Mouse (Mus musculus) testis, postnatal 14 days (tissue): ENCODE data around the gene Poc1a.

Experiments used
- DNase-seq: peaks from one replicate; pipeline ENCODE4 v3.0.0; 2021; ENCODE audit warnings: low spot score

The Poc1a gene

GRCm38 (mm10) chr9:106338462-106339172 is 57.8 kb downstream of the Poc1a start:
- no peak for DNase-seq

DNA sequence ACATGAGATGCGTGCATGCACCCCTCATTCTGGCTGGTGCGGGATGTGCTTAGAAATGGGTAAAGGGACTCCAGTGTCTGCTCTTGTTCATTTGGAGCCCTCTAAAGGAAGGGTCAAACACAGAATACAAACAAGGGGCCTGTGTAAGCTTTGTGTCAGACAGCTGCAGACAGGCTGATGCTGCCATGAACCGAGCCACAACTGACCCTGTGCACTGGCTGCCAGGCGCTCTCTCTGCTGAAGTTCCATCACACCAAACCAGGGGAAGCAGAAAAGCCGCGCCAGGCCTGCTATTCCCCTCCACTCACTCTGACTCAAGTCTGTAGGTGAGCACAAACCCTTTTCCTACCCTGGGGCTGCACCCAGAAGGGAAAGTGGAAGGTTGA is 58.3 kb downstream of the Poc1a start:
- no peak for DNase-seq

DNA sequence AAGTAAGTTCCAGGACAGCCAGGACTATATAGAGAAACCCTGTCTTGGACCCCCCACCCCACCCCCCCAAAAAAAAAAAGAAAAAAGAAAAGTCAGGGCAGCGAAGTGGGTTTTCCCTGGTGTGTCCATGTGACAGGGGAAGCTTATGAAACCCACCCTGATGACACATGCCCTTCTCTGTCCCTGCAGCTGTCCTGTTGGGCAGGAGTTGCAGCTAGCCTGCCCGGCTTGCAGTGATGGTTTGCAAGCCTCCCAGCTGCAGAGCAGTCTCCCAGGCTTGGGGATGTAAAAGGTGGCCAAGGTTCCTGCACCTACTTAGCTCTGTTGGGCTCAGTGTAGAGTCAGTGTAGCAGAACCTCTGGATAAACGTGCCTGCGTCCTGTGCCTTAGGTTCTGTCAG is 58.9 kb downstream of the Poc1a start:
- DNase-seq, result no peak

- DNase-seq, result no peak
Observed at GRCm38 (mm10) chr9:106340501-106341312, 59.8 kb downstream of the Poc1a start.

- DNase-seq, result no peak
Observed at GRCm38 (mm10) chr9:106341313-106341686, 60.4 kb downstream of the Poc1a start.

GRCm38 (mm10) chr9:106342573-106342972 is 61.7 kb downstream of the Poc1a start:
- no peak for DNase-seq

GRCm38 (mm10) chr9:106345167-106345566 is 64.3 kb downstream of the Poc1a start:
- DNase-seq, result no peak

DNA sequence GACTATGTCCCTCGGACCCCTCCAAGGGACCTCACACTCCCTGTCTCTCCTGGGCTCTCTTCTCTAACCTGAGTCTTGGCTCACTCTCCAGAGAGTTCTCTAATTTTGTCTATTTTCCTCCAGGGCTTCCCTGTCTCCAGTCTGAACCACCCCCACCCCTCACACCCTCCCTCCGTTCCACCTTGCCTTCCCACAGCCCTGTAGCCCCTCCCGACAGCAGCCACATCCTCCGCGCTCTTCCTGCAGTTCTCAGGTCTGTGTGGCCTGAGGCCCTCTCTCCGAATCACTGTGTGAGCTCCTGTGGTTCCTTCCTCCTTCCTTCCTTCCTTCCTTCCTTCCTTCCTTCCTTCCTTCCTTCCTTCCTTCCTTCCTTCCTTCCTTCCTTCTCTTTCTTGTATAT is 64.8 kb downstream of the Poc1a start:
- DNase-seq, result no peak

- no peak for DNase-seq
Observed at GRCm38 (mm10) chr9:106348281-106348680, 67.4 kb downstream of the Poc1a start.

DNA sequence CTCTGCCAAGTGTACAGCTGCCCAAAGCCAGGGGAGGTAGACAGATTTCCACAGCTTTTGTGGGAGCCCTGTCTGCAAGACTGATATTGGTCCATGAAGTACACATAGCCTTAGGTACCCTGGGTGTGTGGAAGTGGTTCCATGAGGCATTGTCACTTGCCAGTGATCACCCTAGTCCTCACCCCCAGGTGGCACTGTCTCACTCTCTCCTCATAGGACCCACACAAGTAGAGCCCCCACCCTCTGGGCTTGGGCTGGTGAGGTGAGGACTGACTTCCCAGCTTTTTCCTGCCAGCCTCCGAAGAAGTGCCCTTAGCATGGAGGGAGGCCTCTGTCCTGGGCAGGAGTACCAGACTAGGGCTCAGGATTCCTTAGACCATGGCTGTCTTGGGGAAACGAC is 68.2 kb downstream of the Poc1a start:
- no peak for DNase-seq

DNA sequence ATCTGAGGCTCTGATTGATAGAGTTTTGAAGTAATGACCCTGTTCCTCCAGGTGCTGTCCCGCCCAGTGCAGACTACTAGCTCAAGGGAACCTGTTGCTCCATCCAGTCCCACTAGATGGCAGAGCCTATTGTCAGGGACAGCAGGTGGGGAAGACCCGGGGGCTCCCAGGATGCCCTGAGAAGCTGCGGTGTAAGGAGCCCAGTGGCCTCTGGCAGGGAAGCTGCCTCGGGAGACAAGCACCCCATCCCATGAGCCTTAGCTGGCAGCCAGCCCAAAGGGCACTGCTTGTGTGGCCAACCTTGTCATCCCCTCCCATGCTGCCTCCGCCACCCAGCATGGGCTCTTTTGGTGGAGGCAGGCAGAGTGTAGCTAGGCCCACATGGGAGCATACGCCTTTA is 70.3 kb downstream of the Poc1a start:
- no peak for DNase-seq

DNA sequence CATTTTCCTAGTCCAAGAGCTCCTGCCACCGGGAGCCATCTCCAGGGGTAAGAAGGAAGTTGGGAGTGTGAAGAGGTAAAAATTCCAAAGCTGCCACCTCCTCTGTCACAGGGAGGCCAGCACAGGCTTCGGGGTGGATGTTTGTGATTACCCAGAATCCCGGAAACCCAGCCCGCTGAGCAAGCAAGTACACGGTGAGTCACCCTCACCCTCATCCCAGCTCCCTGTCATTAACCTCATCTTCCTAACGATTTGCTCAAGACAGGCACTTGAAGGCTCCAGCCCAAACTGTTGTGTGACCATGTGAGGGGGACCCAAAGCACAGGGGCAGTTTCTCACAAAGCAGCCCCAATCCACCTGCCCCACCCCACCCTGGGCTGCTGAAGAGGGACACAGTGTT is 72.9 kb downstream of the Poc1a start:
- no peak for DNase-seq

- no peak for DNase-seq
Observed at GRCm38 (mm10) chr9:106354810-106355209, 73.9 kb downstream of the Poc1a start.

DNA sequence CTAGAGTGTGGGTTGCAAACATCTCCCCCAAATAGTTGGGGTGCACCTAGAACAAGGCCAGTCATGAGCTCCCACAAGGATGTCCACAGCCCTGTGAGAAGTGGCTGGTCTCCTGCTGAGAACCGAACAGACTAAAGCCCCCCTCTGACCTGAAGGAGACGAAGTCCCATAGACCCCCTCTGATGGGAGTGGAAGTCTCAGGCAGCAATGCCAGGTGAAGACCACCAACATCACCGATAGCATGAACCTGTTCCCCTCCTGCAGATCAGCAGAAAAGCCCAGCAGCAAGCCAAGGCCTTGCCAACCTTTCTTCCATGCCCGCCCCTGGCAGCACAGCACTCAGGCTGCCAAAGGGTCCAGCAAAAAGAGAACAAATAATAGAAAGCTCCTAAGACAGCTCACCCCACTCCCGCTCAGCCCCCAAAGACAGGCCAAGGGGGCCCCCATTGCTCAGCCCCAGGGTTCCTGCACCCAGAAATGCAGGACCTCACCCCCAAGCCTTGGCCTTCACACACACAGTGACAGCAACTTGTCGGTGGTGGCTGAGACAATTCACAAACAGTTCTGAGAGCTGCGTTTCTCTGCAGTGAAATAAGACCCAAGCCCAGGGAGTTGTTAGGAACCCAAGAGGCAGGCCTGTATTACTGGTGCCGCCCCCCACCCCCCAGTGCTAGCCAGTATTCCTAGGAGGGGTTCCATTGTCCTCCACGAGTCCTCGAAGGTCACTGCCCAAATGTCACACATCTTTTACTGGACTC is 74.5 kb downstream of the Poc1a start:
- DNase-seq, result no peak

DNA sequence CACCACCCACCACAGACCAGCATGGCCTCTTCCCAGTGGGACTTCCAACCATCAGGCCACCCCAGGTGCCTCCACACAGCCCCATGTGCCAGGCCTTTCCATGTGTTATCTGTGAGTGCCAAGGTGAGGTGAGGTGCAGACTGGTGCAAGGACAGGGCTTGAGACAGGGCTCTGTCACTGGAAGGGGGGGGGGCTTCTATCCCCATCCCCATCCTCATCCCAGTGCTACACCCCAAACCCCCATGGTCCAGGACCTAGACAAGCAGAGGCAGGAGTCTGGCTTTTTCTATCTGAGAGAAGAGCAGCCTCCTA is 75.1 kb downstream of the Poc1a start:
- no peak for DNase-seq

DNA sequence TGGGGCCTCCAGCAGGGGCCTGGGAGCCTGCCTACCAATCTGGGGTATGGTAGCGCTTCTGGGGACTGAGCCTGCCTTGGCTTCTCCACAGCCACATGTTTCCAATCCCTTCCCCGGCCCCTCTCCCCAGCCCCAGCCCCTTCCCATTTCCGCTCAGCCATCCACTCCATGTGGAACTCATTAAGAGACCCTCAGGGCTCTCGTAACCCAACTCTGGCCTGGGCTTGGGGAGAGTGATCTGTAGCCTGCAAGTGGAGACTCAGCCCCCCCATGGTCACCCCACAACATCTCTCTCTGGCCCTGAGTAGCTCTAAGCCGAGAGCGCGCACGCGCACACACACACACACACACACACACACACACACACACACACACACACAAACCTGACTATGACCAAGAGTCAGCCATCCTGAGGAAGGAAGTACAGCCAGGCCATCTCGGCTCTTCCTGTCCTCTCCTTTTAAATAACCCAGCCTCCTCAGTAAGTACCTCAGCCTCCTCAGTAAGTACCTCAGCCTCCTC is 75.5 kb downstream of the Poc1a start:
- no peak for DNase-seq

DNA sequence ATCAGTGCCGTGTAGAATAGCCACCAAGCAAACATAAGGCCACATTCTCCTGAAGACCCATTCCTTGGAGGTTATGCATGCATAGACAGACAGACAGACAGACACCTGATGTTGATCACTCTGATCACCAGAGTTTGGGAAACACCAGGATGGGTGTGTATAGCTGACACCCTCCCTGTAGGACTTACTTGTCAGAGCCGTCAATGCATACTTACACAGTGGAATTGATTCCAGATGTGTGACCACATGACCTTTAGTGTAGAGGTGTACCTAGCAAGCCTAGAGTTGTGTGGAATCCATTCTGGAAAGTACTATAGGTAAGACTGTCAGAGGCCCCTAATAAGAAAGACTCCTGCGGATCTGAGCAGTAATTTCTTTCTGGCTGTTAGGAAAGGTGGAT is 76.3 kb downstream of the Poc1a start:
- DNase-seq, result no peak

- DNase-seq, result no peak
Observed at GRCm38 (mm10) chr9:106359297-106359696, 78.4 kb downstream of the Poc1a start.

DNA sequence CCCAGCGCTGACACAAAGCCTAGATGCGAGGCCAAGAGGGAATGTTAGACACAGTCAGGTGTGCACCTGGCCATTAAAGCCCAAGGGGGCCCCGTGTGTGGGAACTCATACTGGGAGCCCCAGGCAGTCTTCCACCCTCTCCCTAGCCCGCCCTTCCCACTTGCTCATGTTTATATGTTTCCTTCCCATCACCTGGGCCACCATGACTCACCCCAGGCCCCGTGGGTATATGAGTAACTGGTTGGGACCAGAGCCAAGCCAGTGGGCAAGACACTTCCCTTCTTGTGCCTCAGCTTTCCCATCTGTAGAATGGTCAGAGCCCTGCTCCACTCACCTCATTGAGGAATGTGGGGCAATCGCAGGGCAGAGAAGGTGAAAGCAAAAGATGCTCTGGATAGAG is 80.3 kb downstream of the Poc1a start:
- no peak for DNase-seq

DNA sequence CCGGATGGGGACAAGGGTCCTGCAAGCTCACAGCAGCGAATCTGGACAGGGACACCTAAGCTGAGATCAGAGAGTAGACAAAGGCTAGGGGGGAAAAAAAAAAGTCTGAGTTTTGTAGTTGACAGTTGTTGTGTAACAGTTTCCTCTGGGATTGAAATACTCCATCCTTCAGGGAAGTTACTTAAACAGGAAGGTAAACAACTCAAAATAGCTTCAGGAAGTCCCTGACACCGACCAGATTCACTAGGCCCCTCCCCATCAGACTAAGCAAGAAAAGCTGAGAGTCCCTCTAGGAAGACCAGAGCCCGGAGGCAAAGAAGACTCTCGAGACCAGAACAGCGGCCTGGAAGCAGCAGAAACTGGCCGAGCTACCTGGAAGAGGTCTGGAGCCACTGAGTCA is 84.5 kb downstream of the Poc1a start:
- DNase-seq, result no peak

DNA sequence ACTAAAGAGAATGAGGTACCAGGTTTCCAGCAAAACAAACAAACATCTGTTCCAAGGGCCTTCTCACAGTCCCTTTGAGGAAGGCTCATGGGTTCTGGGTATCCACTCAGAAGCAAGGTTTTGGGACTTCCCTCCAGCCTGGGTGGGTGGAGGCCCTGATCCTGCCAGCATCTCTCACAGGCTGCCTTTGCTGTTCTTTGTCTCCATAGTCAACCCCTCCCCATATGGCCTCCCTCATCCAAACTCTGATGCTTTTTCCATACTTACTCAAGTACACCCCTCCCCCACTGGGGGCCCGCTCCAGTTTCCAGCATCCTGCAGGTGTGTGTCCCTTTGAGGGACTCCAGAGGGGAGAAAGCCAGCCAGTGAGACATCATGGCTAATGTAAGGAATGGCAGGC is 85.3 kb downstream of the Poc1a start:
- no peak for DNase-seq

GRCm38 (mm10) chr9:106367001-106367400 is 86.1 kb downstream of the Poc1a start:
- DNase-seq, result no peak

GRCm38 (mm10) chr9:106367592-106368111 is 86.8 kb downstream of the Poc1a start:
- DNase-seq, result peak; percentile 96
